Mouse (Mus musculus) intestine, embryonic 14.5 days (tissue): ENCODE data around the gene Zar1. TPM values are rescaled to one million over a fixed set of nuclear protein-coding genes. Genes with fewer than 3 reads are reported as not detected.

Experiments
- ATAC-seq: fragments of 200-750 bp; cut with Nextera tagmentation; replicated peaks from 2 replicates; pipeline ENCODE4 v1.8.0; 2017; ENCODE audit warnings: low read depth, moderate number of reproducible peaks, moderate TSS enrichment, moderate library complexity; ENCODE audit not compliant: low FRiP score, low TSS enrichment
- DNase-seq: peaks from one replicate; pipeline ENCODE4 v3.0.0-alpha.2; 2018; ENCODE audit warnings: low spot score
- H3K27ac ChIP-seq: fragments of 300-500 bp; sonication (generic); 2 replicates; pipeline ENCODE4 v1.5.1; 2014; ENCODE audit warnings: low read depth, mild to moderate bottlenecking, control low read depth
- H3K27me3 ChIP-seq: fragments of 300-500 bp; sonication (generic); replicated peaks from 2 replicates; pipeline ENCODE4 v1.6.1; 2014; ENCODE audit warnings: low read length, control low read depth; ENCODE audit not compliant: control insufficient read depth, insufficient read depth
- H3K36me3 ChIP-seq: fragments of 300-500 bp; sonication (generic); 2 replicates; pipeline ENCODE4 v1.6.1; 2014; ENCODE audit warnings: low read length, control low read depth; ENCODE audit not compliant: control insufficient read depth, insufficient read depth
- H3K4me1 ChIP-seq: fragments of 300-500 bp; sonication (generic); replicated peaks from 2 replicates; pipeline ENCODE4 v1.6.1; 2014; ENCODE audit warnings: low read length, control low read depth, mixed read lengths; ENCODE audit not compliant: control insufficient read depth, insufficient read depth
- H3K4me2 ChIP-seq: fragments of 300-500 bp; sonication (generic); 2 replicates; pipeline ENCODE4 v1.6.1; 2014; ENCODE audit warnings: low read length
- H3K4me3 ChIP-seq: fragments of 300-500 bp; sonication (generic); 2 replicates; pipeline ENCODE4 v1.5.1; 2014; ENCODE audit warnings: low read depth, low read length, control low read depth, mixed read lengths
- H3K9ac ChIP-seq: fragments of 300-500 bp; sonication (generic); 2 replicates; pipeline ENCODE4 v1.6.1; 2014; ENCODE audit warnings: mild to moderate bottlenecking, low read length
- H3K9me3 ChIP-seq: fragments of 300-500 bp; sonication (generic); 2 replicates; pipeline ENCODE4 v1.6.1; 2016; ENCODE audit warnings: low read length, control low read depth; ENCODE audit not compliant: control insufficient read depth
- WGBS: fragments of 180-500 bp; shearing (Covaris S2); extraction: QIAGEN DNeasy Blood & Tissue Kit; methylation state at CpG from one replicate; pipeline ENCODE4 v1.1.7; 2014; 5-methylcytosine and 5-hydroxymethylcytosine counted together
- polyA plus RNA-seq: library from polyadenylated mRNA; unstranded; fragments of >200 nt; fragmentation: Nextera tagmentation; extraction: Ambion mirVana; gene quantifications from 2 replicates; pipeline ENCODE4 v1.2.1, GENCODE M21; 2014

Zar1 gene
- polyA plus RNA-seq, 1 experiment from 2014 or later = not detected

DNA sequence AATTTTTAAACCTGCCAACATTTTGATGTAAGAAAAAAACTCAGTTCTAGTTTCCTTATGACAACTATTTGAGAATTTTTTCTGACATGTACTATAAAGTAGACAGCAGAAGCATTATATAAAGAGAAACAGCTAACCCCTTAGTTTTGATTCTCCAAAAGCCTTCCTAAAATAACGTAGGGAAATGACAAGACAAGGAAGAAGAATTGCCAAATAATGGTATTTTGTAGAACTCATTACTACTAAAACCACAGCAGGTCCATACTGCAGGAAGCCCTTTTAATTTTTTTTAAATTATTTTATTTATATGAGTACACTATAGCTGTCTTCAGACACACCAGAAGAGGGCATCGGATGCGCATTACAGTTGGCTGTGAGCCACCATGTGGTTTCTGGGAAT, 29.8 kb downstream of the Zar1 start:
- ATAC-seq (no peak), DNase-seq (no peak)
- no peaks in the 10 kb centered on the region for H3K9me3 ChIP-seq
- no peak overlapping the region for H3K4me3 ChIP-seq
- H3K4me1 ChIP-seq = no peaks in the 10 kb centered on the region
- H3K36me3 ChIP-seq = peaks cover 53% of the 10 kb centered on the region
- WGBS = 88% methylated on average over 3 of the region's 3 CpGs
- H3K4me2 ChIP-seq = no peak overlapping the region
- H3K27ac ChIP-seq = no peak overlapping the region
- no peaks in the 10 kb centered on the region for H3K27me3 ChIP-seq
- no peak overlapping the region for H3K9ac ChIP-seq

DNA sequence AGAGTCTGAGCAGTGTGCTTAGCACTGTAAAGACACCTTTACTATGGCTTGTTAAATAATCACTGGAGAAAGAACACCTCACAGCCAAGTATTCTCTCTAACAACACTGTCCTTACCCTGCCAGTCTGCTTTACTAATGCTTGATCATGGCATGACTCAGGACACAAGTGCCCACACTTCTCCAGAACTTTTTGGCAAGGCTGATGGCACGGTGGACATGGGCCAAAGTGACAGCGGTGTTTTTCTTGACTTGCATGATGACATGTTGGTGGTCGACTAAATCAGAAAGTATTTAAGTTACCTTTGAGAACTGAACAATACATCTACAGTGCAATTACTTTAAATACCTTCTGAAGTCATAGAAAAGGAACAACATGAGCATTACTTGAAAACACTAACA, 52.2 kb downstream of the Zar1 start:
- Histone ChIP-seq H3K4me1 (no peaks in the 10 kb centered on the region), H3K27me3 (no peaks in the 10 kb centered on the region), H3K36me3 (peaks cover 54% of the 10 kb centered on the region), H3K4me3 (no peak overlapping the region), H3K4me2 (no peak overlapping the region), H3K27ac (no peak overlapping the region), H3K9ac (no peak overlapping the region), H3K9me3 (no peaks in the 10 kb centered on the region)
- ATAC-seq (no peak), DNase-seq (no peak)
- 100% methylated on average over 3 of the region's 3 CpGs for WGBS

Other genes starting within 250 kb of the Zar1 start
- 0.16 and 0.27 TPM in 2 replicates for gene Corin, start 76.8 kb downstream of the Zar1 start, polyA plus RNA-seq
- gene Nfxl1, start 21.6 kb downstream of the Zar1 start, polyA plus RNA-seq = 22.5 and 24.0 TPM in 2 replicates
- 0.57 and 0.65 TPM in 2 replicates for gene Gm5868, start 6.3 kb upstream of the Zar1 start, polyA plus RNA-seq
- not detected in 2 replicates for gene Cnga1, start 63.0 kb upstream of the Zar1 start, polyA plus RNA-seq
- 13.2 and 15.2 TPM in 2 replicates for gene Nipal1, start 66.5 kb upstream of the Zar1 start, polyA plus RNA-seq
- gene Txk, start 171.5 kb upstream of the Zar1 start, polyA plus RNA-seq = 0.22 and 0.23 TPM in 2 replicates